Mouse (Mus musculus): ENCODE measurements around the gene Larp4b.

Gene Larp4b

DNA sequence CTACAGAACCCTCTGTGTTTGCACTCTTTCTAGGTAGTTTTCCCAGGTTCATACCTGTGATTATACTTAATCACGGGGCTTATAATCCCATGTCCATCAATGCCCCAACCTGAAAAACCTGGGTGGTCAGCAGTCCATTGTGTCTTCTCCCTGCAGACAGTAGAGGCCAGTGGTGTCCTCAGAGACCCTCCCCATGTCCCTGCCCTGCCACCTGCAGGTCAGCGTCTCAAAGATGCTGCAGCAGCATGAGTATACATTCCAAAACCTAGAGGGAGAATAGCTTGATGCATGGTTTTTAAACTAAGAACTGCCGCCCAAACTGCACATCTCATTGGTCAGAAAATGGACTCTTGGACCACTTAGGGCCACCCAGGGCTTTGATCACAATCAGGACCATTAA lies 85.0 kb downstream of the Larp4b start:
- no peak for DNase-seq (ENCODE audit: low spot score)

DNA sequence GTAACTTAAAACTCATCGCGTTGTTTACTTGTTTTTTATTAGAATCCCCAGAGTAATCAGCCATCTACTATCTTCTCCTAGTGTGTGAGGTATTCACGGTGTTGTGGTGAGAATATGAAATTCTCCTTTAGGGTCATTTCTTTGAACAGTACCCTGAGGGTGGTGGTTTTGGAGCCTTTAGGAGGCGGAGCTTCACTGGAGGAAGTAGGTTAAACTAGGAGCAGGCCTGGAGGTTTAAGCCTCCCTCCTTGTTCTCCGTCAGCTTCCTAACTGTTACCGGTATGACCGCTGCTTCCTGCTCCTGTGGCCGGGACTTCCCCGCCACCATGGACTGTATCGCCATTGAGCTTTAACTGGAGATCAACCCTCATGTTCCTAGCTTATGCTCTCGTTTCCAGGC lies 86.5 kb downstream of the Larp4b start:
- DNase-seq (ENCODE audit: low spot score): no peak

DNA sequence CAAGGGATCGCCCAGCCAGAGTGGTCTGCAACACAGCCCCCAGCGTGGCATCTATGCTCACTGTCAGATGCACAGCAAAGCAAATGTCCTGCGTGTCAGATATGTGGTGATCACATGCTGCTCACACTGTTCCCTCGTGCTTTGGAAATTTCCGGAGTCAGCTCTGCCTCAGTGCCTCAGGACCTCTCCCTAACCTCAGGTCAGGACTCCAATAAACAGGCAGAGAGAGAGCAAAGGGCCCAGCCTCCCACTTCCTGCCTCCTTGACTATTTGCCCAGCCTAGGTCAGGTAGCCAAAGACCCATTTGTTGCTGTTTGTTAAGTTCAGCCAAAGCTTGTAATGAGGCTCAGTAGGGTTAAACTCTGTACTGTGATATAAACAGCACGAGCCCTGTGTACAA lies 87.4 kb downstream of the Larp4b start:
- no peak for DNase-seq (ENCODE audit: low spot score)

DNA sequence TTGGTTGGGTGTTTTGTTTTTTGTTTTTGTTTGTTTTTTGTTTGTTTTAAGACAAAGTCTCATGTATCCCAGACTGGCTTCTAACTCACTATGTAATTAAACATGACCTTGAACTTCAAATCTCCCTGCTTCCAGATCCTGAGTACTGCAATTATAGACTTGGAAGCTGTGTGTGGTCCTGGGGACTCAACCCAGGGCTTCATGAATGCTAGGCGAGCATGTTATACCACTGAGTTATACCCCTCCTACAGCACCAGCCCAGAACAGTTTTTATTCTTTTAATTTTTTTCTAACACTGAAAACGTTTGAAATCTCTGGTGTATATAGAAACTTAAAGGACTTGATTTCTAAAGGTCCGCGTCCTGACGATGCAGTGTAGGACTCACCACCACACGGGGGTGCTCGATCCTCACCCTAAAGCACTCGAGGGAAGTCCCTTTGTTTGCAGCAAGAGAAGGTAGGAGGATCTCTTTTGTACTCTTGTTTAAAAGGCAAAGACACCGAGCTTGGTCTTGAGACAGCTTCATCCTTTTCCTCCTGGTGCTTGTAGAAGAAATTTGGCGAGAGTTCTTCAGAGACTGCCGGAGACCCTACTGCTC lies 88.1 kb downstream of the Larp4b start:
- peak; percentile 58 for DNase-seq (ENCODE audit: low spot score)

DNA sequence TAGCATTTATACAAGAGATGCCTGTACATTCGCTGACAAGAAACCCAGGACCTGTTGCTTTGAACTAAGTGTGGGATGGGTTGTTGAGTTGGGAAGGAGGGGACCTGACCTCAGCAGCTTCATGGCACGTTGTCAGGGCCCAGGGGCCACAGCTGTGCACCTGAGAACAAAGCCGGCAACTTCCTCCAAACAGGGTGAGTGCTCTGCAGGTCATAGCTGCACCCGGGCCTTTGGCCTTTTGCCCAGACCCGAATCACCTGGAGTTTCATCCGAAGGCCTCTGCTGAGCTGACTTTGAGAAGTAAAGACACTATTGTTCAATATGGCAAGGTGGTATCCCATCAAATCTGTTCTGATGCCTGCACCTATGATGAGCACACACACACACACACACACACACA lies 90.6 kb downstream of the Larp4b start:
- DNase-seq (ENCODE audit: low spot score): no peak

DNA sequence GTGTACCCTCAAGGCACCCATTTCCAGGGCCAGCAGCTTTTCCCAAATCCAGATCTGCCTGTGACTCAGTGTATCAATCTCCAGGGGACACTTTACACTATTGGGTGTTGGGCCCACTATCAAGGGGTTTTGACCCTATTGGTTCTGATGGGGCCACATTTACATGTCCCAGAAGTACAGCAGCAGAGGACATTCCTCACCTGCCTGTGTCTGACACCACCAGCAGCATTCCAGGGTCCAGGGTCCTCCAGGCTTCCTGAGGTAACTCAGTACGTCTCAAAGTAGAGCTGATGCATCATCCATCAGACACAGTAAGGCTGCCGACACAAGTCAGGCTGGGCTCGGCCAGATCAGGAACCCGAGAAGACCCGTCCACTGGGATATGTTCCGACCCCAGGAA lies 91.0 kb downstream of the Larp4b start:
- DNase-seq (ENCODE audit: low spot score): no peak

DNA sequence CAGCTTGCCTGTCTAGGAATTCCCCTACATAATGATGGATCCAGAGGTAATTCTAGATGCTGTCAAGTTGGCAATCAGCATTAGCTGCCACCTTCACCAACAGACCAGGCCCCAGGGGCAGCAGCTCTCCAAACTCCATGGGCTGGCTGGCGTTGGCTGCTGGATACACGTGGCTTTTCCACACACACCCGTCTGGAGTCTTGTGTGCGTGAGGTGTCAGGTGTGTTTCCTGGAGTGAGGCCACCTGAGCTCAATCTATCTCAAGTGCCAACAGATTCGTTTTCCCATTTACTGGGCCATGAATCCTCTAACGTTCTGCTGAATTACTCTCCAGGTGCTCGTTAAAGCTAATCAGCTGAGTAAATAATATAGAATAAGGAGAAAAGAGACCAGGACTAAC lies 93.5 kb downstream of the Larp4b start:
- DNase-seq (ENCODE audit: low spot score): no peak

DNA sequence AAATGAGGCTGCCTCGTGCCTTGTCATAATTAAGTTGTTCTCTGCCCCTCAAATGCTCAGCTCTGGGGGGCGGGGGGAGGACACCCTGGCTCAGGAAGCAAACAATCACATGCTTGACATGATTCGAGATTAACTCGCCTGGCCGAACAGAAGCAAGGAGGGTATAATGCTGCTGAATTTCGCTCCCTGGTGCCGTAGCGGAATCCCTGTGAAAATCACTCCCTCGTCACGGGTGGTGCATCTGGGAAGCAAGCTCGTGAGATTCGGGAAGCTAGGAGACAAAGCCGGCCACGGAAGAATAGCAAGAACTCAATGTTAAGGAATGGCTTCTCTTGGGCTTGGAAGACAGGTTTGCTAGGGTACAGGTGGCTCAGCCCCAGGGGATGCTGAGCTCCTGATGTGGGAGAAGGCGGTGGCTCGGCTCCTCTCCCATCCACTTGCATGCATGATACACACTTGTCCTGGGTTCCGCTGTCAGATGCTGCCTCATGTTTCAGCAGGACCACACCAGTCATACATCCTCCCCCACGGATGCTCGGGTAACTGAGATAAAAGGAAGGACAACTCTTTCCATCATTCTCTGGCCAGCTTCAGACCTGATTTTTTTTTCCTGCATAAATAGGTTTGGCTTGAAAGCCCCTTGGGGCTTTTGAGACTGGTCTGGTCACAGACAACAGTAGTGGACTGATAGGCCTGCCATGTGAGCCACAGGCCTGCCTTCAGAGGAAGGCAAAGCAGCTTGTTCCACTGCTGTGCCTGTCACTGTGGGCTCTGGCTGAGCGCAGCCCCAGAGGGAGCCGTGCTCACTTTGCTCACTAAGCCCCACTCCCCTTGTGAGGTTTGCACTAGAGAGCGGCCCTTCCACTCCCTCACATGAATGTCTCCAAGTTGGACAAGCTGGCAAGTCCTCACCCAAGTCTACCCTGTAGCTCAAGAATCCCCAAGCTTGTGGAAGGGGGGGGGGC lies 94.2 kb downstream of the Larp4b start:
- no peak for DNase-seq (ENCODE audit: low spot score)

DNA sequence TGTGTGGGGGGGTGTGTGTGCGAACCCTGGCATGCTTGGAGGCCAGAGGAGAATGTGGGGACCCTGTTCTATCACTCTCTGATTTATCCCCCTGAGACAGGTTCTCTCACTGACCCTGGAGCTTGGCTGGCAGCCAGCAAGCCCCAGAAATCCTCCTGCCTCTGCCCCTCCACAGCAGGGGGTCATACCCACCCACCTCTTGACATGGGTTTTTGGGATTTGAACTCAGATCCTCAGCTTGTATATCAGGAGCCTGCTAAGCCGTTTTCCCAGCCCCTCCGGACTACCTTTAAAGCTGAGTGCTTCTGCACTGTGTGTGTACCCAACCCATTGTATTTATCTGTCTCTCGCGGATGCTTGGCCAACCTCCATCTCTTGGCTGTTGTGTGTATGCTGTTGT lies 95.8 kb downstream of the Larp4b start:
- DNase-seq (ENCODE audit: low spot score): no peak

DNA sequence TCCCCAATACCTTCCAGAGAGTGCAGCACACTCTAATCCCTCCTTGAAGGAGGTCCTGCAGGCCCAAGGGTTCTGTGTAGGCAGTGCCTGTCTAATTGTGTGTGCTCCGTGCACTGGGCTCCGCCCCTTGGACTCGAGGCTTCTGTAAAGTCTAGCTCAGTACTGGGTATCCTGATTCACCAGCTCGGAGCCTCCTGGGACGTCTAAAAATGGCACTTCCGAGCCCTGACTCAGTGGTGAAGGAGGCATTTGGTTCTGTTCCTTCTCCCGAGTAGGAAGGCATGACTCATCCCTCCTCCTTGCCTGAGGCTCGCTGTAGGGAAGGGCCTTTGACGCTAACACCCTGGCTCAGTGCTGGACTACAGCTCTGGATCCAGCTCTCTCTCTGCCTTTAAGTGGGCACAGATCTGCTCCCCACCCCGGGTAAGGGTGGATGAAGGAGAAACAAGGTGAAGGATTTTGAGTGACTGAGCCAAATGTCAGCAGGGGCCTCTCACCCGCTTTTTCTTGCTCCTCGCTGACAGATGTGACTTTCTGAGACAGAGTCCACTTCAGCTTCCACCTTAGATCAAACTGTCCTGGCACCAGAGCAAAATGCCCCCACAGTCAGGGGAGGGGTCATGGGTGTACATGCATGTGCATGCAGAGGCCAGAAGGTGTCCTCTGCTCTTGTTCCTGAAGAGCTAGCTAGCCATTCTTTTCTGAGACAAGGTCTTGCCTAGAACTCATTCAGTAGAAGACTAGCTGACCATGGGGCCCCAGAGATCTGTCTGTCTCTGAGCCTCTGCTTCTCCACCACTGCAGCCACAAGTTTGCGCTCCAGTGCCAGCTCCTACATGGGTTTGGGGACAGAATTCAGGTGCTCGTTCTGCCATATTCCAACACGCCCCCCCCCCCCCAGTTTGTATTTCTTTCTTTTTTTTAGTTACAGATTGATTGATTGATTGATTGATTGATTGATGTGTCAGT lies 97.8 kb downstream of the Larp4b start:
- DNase-seq (ENCODE audit: low spot score): peak; percentile 79

DNA sequence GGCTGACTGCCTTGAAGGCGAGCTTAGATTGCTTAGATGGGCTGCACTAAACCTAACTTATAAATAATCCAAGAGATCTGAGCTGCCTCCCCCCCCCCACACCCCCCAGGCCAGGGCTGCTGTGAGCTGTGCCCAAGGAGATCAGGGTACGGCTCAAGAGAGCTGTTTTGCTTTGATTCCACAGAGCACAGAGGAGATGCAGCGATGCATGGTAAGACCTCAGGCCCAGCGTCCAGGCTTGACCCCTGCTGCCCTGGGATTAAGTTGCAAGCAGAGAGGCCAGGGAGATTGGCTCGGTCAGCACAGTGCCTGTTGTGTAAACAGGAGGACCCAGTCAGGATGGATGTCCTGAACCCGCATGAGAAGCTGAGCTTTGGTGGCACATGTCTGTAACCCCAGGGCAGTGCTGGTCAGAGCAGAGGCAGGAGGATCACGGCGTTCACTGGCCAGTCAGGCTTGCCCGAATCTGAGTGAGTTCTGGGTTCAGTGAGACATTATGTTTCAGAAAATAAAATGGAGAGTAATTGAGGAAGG lies 99.2 kb downstream of the Larp4b start:
- no peak for DNase-seq (ENCODE audit: low spot score)

DNA sequence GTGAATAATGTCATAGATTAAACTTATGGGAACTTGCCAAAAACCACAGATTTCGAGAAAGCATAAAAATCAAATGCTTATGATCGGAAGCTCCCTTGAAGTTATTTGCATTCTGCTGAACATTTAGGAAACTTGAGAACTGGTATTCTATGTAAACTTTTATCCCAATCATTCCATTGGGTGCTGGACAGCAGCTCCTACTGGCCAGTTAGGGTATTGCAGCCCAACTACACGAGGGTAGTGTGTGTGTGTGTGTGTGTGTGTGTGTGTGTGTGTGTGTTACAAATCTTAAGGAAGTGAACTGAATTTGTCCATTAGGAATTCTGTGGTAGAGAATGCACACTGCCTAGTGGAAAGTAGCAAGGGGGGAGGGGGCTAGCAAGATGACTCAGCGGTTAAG lies 101.0 kb downstream of the Larp4b start:
- DNase-seq (ENCODE audit: low spot score): no peak

DNA sequence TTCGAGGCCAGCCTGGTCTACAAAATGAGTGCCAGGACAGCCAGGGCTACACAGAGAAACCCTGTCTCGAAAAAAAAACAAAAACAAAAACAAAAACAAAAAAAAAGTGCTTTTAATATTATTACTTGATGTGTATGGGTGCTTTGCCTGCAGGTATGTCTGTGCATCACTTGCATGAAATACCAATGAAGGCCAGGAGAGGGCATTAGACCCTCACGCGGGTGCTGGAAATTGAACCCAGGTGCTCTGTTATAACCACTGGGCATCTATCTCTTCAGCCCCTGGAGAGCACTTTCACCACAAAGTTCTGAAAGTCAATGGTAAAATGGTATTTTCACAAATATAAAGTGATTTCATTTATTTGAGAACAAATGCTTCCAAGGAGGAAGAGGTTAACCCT lies 101.9 kb downstream of the Larp4b start:
- DNase-seq (ENCODE audit: low spot score): no peak

DNA sequence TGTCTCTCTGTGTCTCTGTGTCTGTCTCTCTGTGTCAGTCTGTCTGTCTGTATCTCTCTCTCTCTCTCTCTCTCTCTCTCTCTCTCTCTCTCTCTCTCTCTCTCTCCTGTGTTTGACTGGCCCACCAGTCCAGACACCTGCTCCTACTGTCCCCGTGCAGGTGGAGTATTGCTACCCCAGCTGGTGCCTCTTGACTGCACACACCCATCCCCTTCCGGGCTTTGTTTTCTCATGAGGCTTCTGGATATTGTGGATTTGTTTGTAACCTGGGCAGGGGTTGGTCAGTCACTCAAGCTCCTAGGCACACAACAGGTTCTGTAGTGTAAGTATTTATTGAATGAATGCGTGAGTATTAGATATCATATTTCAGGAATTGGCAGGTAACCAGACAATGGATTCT lies 104.4 kb downstream of the Larp4b start:
- DNase-seq (ENCODE audit: low spot score): no peak

DNA sequence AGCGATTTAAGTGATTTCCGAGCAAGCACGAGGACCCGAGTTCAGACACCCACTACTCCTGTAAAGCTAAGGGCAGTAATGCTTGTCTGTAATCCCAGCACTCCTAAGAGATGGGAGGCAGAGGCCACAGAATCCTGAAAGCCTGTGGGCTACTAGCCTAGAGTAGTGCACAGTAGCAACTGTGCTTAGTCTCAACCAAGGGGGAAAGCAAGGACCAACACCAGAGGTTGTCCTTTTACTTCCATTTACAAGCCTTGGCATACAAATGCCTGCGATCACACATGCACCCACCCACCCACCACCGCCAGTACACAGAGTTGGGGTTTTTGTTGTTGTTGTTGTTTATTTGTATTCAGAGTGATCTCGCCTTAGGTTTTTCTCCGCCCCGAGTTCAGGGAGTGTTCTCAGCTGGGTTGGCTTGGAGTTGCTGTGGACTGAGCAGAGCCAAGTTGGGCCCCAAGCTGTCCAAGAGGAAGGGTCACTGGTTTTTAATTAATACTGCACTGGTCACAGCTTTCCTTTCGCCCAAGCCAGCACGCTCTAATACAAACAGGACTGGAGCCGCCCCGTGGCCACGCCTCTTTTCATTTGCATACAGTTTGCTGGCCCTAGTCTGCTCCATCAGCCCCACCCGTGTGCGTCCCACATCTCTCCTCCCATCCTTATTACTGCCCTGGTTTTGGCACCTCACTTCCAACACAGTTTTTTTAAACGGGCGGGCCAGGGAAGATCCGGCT lies 105.2 kb downstream of the Larp4b start:
- no peak for DNase-seq (ENCODE audit: low spot score)

DNA sequence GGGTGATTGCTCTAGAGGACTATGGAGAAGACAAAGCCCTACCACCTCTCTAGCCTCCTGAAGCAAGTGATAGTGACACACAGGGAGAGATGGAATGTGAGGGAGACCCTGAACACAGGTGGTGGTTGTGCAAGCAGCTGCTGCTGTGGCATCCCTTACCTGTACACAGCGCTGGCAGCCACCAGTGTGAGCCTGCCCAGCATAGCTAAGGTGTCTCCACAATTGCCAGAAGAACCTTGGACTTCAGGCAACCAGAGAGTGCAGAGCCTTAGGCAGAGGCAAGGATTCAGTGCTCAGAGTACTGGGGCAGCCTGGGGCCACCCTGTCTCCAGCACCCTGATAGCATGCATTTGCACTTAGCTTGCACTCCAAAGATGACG lies 105.8 kb downstream of the Larp4b start:
- DNase-seq (ENCODE audit: low spot score): no peak

DNA sequence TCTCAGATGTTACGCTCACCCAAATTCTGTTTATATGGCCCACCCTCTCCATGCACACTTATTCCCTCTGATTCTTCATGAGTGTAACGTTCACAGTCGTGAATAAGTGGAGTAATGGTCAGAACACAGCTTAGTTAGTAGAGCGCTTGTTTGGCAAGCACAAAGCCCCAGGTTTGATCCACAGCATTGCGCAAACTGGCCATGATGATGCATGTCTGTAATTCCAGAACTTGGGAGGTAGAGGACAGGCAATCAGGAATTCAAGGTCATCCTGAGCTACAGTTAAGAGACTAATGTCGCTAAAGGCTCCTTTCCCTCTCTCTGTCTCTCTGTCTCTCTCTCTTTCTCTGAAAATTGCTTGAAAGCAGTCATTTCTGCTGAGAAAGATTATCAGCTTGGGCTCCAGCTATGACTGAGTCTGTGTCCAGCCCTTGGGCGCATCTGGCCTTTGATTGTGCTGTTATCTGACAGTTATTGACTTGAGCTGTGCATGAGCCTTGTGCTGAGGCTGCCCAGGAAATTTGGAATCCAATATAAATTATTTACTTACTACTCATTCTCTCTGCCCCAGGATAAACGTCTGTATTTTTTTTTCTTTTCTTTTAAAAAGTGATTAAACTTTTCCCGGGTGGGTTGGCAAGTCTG lies 129.2 kb downstream of the Larp4b start:
- DNase-seq (ENCODE audit: low spot score): no peak
